In the genomic region with DNA sequence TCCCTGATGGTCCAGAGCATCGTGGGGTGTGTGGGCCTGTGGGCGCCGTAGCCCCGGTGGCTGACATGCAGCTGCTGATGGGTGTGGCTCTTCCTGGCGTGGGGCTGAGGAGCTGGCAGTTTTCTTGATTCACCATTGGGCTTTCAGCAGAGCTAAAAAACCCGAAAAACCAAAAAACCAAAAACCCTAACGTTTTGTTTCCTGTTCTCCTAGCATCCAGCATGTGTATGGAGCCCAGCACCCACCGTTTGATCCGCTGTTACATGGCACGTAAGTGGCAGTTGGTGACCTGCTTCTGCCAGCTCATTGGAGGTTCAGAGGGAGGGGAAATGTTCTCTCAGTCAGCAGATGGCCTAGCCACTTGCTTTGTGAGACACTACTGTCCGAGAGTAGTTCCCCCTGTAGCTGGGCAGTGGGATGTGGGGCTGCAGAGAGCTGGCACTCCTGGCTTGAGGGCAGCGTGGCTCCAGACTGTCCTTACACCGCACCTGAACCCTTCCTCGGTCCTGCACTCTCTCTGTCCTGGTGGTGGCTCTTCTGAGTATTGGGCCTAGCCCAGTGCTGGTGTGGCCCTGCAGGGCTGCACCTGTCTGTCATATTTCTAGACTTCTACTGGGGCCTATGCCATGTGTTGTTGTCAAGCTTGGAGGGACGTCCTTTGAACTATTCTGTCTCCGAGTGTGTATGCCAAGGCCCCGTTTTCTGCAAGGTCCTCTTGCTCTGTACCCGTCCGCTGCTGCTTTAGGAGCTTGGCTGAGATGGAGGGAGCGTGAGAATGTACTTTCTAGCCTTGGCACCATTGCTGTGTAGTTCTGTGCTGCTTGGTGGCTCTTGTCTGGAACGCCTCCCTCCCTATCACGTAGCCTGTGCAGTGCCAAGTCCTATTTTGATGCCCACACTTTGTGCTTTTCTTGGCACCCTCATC, we compare ENCODE assay signal across 13 mouse cellular contexts. TPM values are rescaled to one million over a fixed set of nuclear protein-coding genes. Genes with fewer than 3 reads are reported as not detected.
A peak's percentile ranks its signal among the peaks of the same experiment; 100 is the strongest.
DNase-seq lines count a peak whose midpoint lies in the region; ATAC-seq and TF ChIP-seq lines count a peak whose summit lies in the region.
"Had no signal": no experiment of that assay in that cellular context is flagged by ENCODE, and none has a peak within 500 bp of the region (broad histone marks: within the 10 kb centered on the region; RNA-seq: fewer than 3 reads in every experiment).

No protein-coding gene starts in this region.

- ATAC-seq in megakaryocyte, adult 5-6 weeks (ENCODE audit: poor library complexity, severe bottlenecking), result 0 out of 2 replicates have a peak, but pooled peaks have one; percentile 17
- ATAC-seq in activated CD4-positive, CD25-positive, alpha-beta regulatory T cell, adult 4 months, result no peak
- ATAC-seq in erythroid progenitor cell, adult 5-6 weeks (replicated peaks; ENCODE audit: low FRiP score, poor library complexity, severe bottlenecking), result no peak
- ATAC-seq: intestine, postnatal 0 days had no signal

- H3K4me3 ChIP-seq in MEL (ENCODE audit: control insufficient read depth in 1 of 2, insufficient read depth in 1 of 2, low read depth in 2 of 2, low read length in 2 of 2), result no peak overlapping the region
- H3K4me3 ChIP-seq: embryonic facial prominence, embryonic 10.5 days; limb, embryonic 15.5 days; megakaryocyte, embryonic 14.5 days had no signal

- intact Hi-C loops in heart, postnatal 36 days (cut with DNase I), result loop anchor here (10.0 kb wide), 2 partner anchors 340 to 870 kb away; no protein-coding TSS in a partner anchor

- no peaks in the 10 kb centered on the region for H3K79me2 ChIP-seq in MEL (ENCODE audit: control insufficient read depth, insufficient read depth, low read length, poor library complexity)

- no peak for TF ChIP-seq RAD21 in MEL (IDR thresholded peaks at IDR 0.05; ENCODE audit: low read depth, low read length)

- peaks cover 0 to 11% of the 10 kb centered on the region in 2 experiments; a peak in 3 of 4 replicates for H3K4me1 ChIP-seq in MEL (ENCODE audit: control insufficient read depth in 1 of 2, insufficient read depth in 2 of 2, low read length in 2 of 2)
- H3K4me1 ChIP-seq: embryonic facial prominence, embryonic 10.5 days had no signal

- H3K27ac ChIP-seq in MEL (ENCODE audit: control insufficient read depth, low read depth, low read length), result 0 out of 2 replicates have a peak overlapping the region, but pooled peaks have one; percentile 10
- H3K27ac ChIP-seq: embryonic facial prominence, embryonic 10.5 days; limb, embryonic 15.5 days had no signal

- H3K36me3 ChIP-seq in MEL (ENCODE audit: control insufficient read depth in 1 of 2, insufficient read depth in 2 of 2, low read length in 2 of 2), result peaks cover 0 to 8% of the 10 kb centered on the region in 2 experiments; a peak in 2 of 4 replicates

- no peaks in the 10 kb centered on the region for H3K9me3 ChIP-seq in MEL (replicated peaks; ENCODE audit: insufficient read depth, low read length)
- H3K9me3 ChIP-seq: embryonic facial prominence, embryonic 10.5 days; limb, embryonic 15.5 days; megakaryocyte, embryonic 14.5 days had no signal

- TF ChIP-seq EP300 in MEL (IDR thresholded peaks at IDR 0.05; ENCODE audit: low read depth in 1 of 2, low read length in 2 of 2), result peak in 1 of 2 experiments; percentile 22; a peak in 1 of 4 replicates

- TF ChIP-seq CTCF in MEL (IDR thresholded peaks at IDR 0.05 in 2 of 3, conservative IDR thresholded peaks at IDR 0.05 in 1 of 3; ENCODE audit: control insufficient read depth in 1 of 3, insufficient read depth in 1 of 3, low read depth in 2 of 3, low read length in 3 of 3, poor library complexity in 1 of 3, severe bottlenecking in 1 of 3), result no peak

- H3K9ac ChIP-seq in MEL (ENCODE audit: control insufficient read depth, low read depth, low read length, poor library complexity, severe bottlenecking), result no peak overlapping the region
- H3K9ac ChIP-seq: limb, embryonic 15.5 days had no signal

- TF ChIP-seq POLR2A in MEL (IDR thresholded peaks at IDR 0.05; ENCODE audit: control insufficient read depth in 1 of 2, insufficient read depth in 1 of 2, low read depth in 1 of 2, low read length in 2 of 2, poor library complexity in 1 of 2), result no peak

- H3K27me3 ChIP-seq in MEL (ENCODE audit: control insufficient read depth in 1 of 2, insufficient read depth in 2 of 2, low read length in 2 of 2), result no peaks in the 10 kb centered on the region
- H3K27me3 ChIP-seq: CH12.LX; limb, embryonic 15.5 days; megakaryocyte, embryonic 14.5 days had no signal

- peak; percentile 98 for DNase-seq in heart, adult 11 months
- no peak for DNase-seq in heart, postnatal 36 days
- DNase-seq in MEL (ENCODE audit: low read depth, low spot score), result peak; percentile 34
- peak; percentile 69 to 74 for DNase-seq in cerebellum, postnatal 10 days
- DNase-seq in kidney, postnatal 4 days, result no peak

TF ChIP-seq in MEL, 35 proteins besides CTCF, POLR2A, EP300 and RAD21:
- TF ChIP-seq NRF1 (IDR thresholded peaks at IDR 0.05; ENCODE audit: insufficient read depth, low read depth, low read length, poor library complexity, severe bottlenecking) (no peak), SIN3A (IDR thresholded peaks at IDR 0.05; ENCODE audit: low read length) (0 out of 2 replicates have a peak, but pooled peaks have one; percentile 21), USF2 (IDR thresholded peaks at IDR 0.05; ENCODE audit: borderline replicate concordance in 1 of 2, insufficient read depth in 1 of 2, low read depth in 1 of 2, low read length in 2 of 2) (no peak)

RNA-seq across cellular contexts. Expression of a gene that starts 20.5 kb away (rescaled TPM):
- total RNA-seq in heart, postnatal 36 days (2021), result 10 to 100 TPM; 21.7 to 28.6 TPM
- total RNA-seq in MEL (2012; rRNA removed), result 15.1 and 15.9 TPM in 2 replicates
- polyA plus RNA-seq in MEL (2012; ENCODE audit: insufficient read depth in 1 of 2, insufficient read length in 2 of 2, low read depth in 1 of 2, low replicate concordance in 2 of 2, missing spikeins in 1 of 2), result 10 to 100 TPM in 1 of 2 experiments, not detected in 1; 21.1 TPM
- 12.9 and 13.3 TPM in 2 replicates for total RNA-seq in megakaryocyte, adult 5-6 weeks (2015)
- 19.0 and 24.1 TPM in 2 replicates for total RNA-seq in megakaryocyte, adult 5-6 weeks (2017)
- polyA plus RNA-seq in activated CD4-positive, CD25-positive, alpha-beta regulatory T cell, adult 4 months (2017; shearing (Covaris generic)), result 10 to 100 TPM; 10.6 to 13.1 TPM
- total RNA-seq in erythroid progenitor cell, adult 5-6 weeks (2015; ENCODE audit: low replicate concordance), result 7.6 and 9.2 TPM in 2 replicates
- 8.2 and 12.9 TPM in 2 replicates for total RNA-seq in erythroid progenitor cell, adult 5-6 weeks (2017; ENCODE audit: low replicate concordance)

RNA-seq across cellular contexts. Expression of a gene that starts 48.8 kb away (rescaled TPM):
- total RNA-seq in heart, postnatal 36 days (2021), result 10 to 100 TPM; 28.0 to 28.1 TPM
- total RNA-seq in MEL (2012; rRNA removed), result 3.8 and 4.1 TPM in 2 replicates
- 1 to 10 TPM in 1 of 2 experiments, not detected in 1; 9.5 TPM for polyA plus RNA-seq in MEL (2012; ENCODE audit: insufficient read depth in 1 of 2, insufficient read length in 2 of 2, low read depth in 1 of 2, low replicate concordance in 2 of 2, missing spikeins in 1 of 2)
- total RNA-seq in megakaryocyte, adult 5-6 weeks (2015), result 22.7 and 24.4 TPM in 2 replicates
- 35.4 and 41.2 TPM in 2 replicates for total RNA-seq in megakaryocyte, adult 5-6 weeks (2017)
- 1 to 10 TPM; 5.1 to 5.7 TPM for polyA plus RNA-seq in activated CD4-positive, CD25-positive, alpha-beta regulatory T cell, adult 4 months (2017; shearing (Covaris generic))
- total RNA-seq in erythroid progenitor cell, adult 5-6 weeks (2015; ENCODE audit: low replicate concordance), result 7.9 and 10.1 TPM in 2 replicates
- total RNA-seq in erythroid progenitor cell, adult 5-6 weeks (2017; ENCODE audit: low replicate concordance), result 5.5 and 10.0 TPM in 2 replicates

Comparison
In these comparisons a context has a peak if more than half of its experiments do, and no peak if none do; other contexts are left out.
1. DNase-seq: peak in heart, adult 11 months (single experiment), MEL (single experiment) and cerebellum, postnatal 10 days (2 of 2); none in heart, postnatal 36 days (0 of 2) and kidney, postnatal 4 days (0 of 2).